ENCODE assay signal across 7 mouse cellular contexts in the genomic region with DNA sequence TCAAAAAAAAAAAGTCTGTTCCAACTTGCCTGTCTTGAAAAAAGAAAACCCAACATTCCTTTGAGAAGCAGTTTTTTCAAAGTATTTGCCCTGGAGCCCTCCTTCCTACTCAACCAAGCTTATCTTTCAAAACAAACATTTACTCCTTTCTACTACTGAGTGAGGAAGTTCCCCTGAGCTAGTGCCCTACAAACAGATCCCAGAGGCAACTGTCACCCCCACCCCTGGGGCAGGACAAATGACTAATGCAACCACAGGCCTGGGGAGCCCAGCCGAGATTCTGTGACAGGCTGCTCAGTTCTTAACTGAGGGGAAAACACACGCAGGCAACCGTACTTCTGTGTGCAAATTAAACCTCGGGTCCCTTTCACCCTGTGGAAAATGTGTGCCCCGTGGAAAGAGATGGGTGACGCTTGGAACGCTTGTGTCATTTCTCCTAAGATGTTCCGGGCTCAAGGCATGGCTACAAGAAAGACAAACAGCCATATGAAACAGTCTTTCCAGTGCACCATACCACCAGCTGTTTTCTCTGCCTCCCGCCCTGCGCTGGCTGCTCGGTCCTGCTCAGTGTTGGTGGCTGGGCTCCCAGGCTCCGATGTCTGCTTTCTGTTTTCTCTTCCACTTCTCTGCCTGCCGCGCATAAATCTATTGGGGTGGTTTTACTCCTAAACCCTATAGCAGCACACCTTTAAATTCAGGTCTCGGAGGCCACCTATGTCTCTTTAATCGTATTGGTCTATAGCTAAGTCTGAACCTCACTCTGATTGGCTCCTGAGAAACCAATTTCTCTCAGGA. TPM values are rescaled to one million over a fixed set of nuclear protein-coding genes. Genes with fewer than 3 reads are reported as not detected.
DNase-seq lines count a peak whose midpoint lies in the region; ATAC-seq and TF ChIP-seq lines count a peak whose summit lies in the region.

No protein-coding gene starts in this region.

- no peaks in the 10 kb centered on the region for H3K36me3 ChIP-seq in ES-E14 (ENCODE audit: control insufficient read depth, insufficient read depth, low read length, poor library complexity, severe bottlenecking)
- no peaks in the 10 kb centered on the region for H3K36me3 ChIP-seq in hindbrain, embryonic 11.5 days (ENCODE audit: control insufficient read depth, insufficient read depth, low read length)
- H3K36me3 ChIP-seq in limb, embryonic 14.5 days (ENCODE audit: control insufficient read depth, insufficient read depth, low read length): peaks cover 3% of the 10 kb centered on the region; the same call in 1 of the 2 replicates
- H3K36me3 ChIP-seq in midbrain, embryonic 14.5 days (ENCODE audit: control insufficient read depth, insufficient read depth, low read length): no peaks in the 10 kb centered on the region

- 0 out of 4 replicates have a peak overlapping the region, but pooled peaks of 1 of the 2 experiments have one; percentile 20 for H3K4me3 ChIP-seq in ES-E14 (ENCODE audit: insufficient read depth in 1 of 2, low read depth in 1 of 2, low read length in 2 of 2, poor library complexity in 1 of 2, severe bottlenecking in 1 of 2)
- H3K4me3 ChIP-seq in hindbrain, embryonic 11.5 days (ENCODE audit: low read depth, low read length): no peak overlapping the region
- H3K4me3 ChIP-seq in limb, embryonic 14.5 days (replicated peaks; ENCODE audit: low read length): peak overlapping the region; percentile 24
- H3K4me3 ChIP-seq in midbrain, embryonic 14.5 days (replicated peaks; ENCODE audit: low read depth, low read length): peak overlapping the region; percentile 21

- 18% methylated on average over 16 of the region's 16 CpGs for WGBS in hindbrain, embryonic 11.5 days
- WGBS in limb, embryonic 14.5 days: 6% methylated on average over 16 of the region's 16 CpGs
- 7% methylated on average over 16 of the region's 16 CpGs for WGBS in midbrain, embryonic 14.5 days

- H3K4me1 ChIP-seq in ES-E14 (ENCODE audit: control insufficient read depth in 2 of 2, insufficient read depth in 2 of 2, low read length in 2 of 2, poor library complexity in 1 of 2): peaks cover 4 to 16% of the 10 kb centered on the region in 2 experiments; a peak in 1 of 4 replicates
- H3K4me1 ChIP-seq in hindbrain, embryonic 11.5 days (replicated peaks; ENCODE audit: control insufficient read depth, insufficient read depth, low read length): peaks cover 4% of the 10 kb centered on the region; the same call in 1 of the 2 replicates
- H3K4me1 ChIP-seq in limb, embryonic 14.5 days (ENCODE audit: control insufficient read depth, insufficient read depth, low read length): peaks cover 21% of the 10 kb centered on the region
- H3K4me1 ChIP-seq in midbrain, embryonic 14.5 days (ENCODE audit: control insufficient read depth, insufficient read depth, low read length): peaks cover 11% of the 10 kb centered on the region; the same call in 1 of the 2 replicates

- peak overlapping the region; percentile 37 for H3K4me2 ChIP-seq in hindbrain, embryonic 11.5 days (replicated peaks; ENCODE audit: low read depth, low read length)
- peak overlapping the region; percentile 49 for H3K4me2 ChIP-seq in limb, embryonic 14.5 days (replicated peaks; ENCODE audit: low read depth, low read length, severe bottlenecking)
- H3K4me2 ChIP-seq in midbrain, embryonic 14.5 days (ENCODE audit: low read length): peak overlapping the region; percentile 52

- in situ Hi-C loops in ES-E14 (cut with MboI; ENCODE audit: low sequenced_read_pairs in 2 of 2, unreplicated experiment in 2 of 2): no loop called here

- H3K9ac ChIP-seq in ES-E14 (ENCODE audit: insufficient read depth, low read depth, low read length, poor library complexity, severe bottlenecking): no peak overlapping the region
- no peak overlapping the region for H3K9ac ChIP-seq in hindbrain, embryonic 11.5 days (ENCODE audit: low read depth, low read length)
- no peak overlapping the region; the same call in 1 of the 2 replicates for H3K9ac ChIP-seq in limb, embryonic 14.5 days (ENCODE audit: low read depth, low read length, severe bottlenecking)
- H3K9ac ChIP-seq in midbrain, embryonic 14.5 days (replicated peaks; ENCODE audit: low read length): no peak overlapping the region

- DNase-seq in A20 (ENCODE audit: low read depth, low spot score) (peak; percentile 56), ES-E14 (ENCODE audit: low read depth, low spot score) (no peak)
- peak; percentile 18 for DNase-seq in fat pad, adult 2 months (ENCODE audit: extremely low read depth, low read depth, low spot score)
- no peak for DNase-seq in hindbrain, embryonic 11.5 days (ENCODE audit: low spot score)
- DNase-seq in limb, embryonic 14.5 days (ENCODE audit: low spot score): peak; percentile 65
- peak; percentile 47 for DNase-seq in midbrain, embryonic 14.5 days
- no peak for DNase-seq in right cerebral cortex, postnatal 36 days (ENCODE audit: low spot score in 2 of 2)

- TF ChIP-seq POLR2A in limb, embryonic 14.5 days (IDR thresholded peaks at IDR 0.05; ENCODE audit: borderline replicate concordance, extremely low read depth, insufficient read depth, insufficient read length): no peak

- peaks cover 17% of the 10 kb centered on the region for H3K27me3 ChIP-seq in hindbrain, embryonic 11.5 days (ENCODE audit: control insufficient read depth, insufficient read depth, low read length)
- H3K27me3 ChIP-seq in limb, embryonic 14.5 days (ENCODE audit: control insufficient read depth, insufficient read depth, low read length): no peaks in the 10 kb centered on the region
- peaks cover 24% of the 10 kb centered on the region for H3K27me3 ChIP-seq in midbrain, embryonic 14.5 days (ENCODE audit: control insufficient read depth, insufficient read depth, low read length)

- ATAC-seq in hindbrain, embryonic 11.5 days (ENCODE audit: low FRiP score): no peak
- peak; percentile 59; the same call in 1 of the 2 replicates for ATAC-seq in limb, embryonic 14.5 days (ENCODE audit: low FRiP score, low read depth)
- ATAC-seq in midbrain, embryonic 14.5 days (ENCODE audit: low FRiP score, low TSS enrichment): no peak

- no peak overlapping the region for H3K27ac ChIP-seq in ES-E14 (ENCODE audit: insufficient read depth, low read depth, low read length, poor library complexity, severe bottlenecking)
- no peak overlapping the region for H3K27ac ChIP-seq in hindbrain, embryonic 11.5 days (ENCODE audit: low read depth, low read length)
- peak overlapping the region; percentile 68 for H3K27ac ChIP-seq in limb, embryonic 14.5 days (replicated peaks; ENCODE audit: low read depth, low read length)
- H3K27ac ChIP-seq in midbrain, embryonic 14.5 days (replicated peaks; ENCODE audit: low read depth, low read length): no peak overlapping the region

- H3K9me3 ChIP-seq in ES-E14 (ENCODE audit: control insufficient read depth, insufficient read depth, low read depth, low read length): no peaks in the 10 kb centered on the region
- H3K9me3 ChIP-seq in hindbrain, embryonic 11.5 days (ENCODE audit: control insufficient read depth, low read length): no peaks in the 10 kb centered on the region
- H3K9me3 ChIP-seq in limb, embryonic 14.5 days (ENCODE audit: control insufficient read depth, low read length): no peaks in the 10 kb centered on the region
- H3K9me3 ChIP-seq in midbrain, embryonic 14.5 days (ENCODE audit: control insufficient read depth, low read length): no peaks in the 10 kb centered on the region

TF ChIP-seq in ES-E14, 5 proteins besides CTCF, POLR2A, EP300 and RAD21:
- TF ChIP-seq ZNF384 (IDR thresholded peaks at IDR 0.05; ENCODE audit: low read depth, low read length) (0 out of 2 replicates have a peak, but pooled peaks have one; percentile 21), ZC3H11A (IDR thresholded peaks at IDR 0.05; ENCODE audit: borderline replicate concordance, low read depth, low read length) (no peak)

RNA-seq across cellular contexts. Expression of gene Spry1, which starts 14.4 kb away (rescaled TPM):
- total RNA-seq in ES-E14 (2012; rRNA removed): 7.1 and 9.8 TPM in 2 replicates
- 5.8 and 8.0 TPM in 2 replicates for polyA plus RNA-seq in hindbrain, embryonic 11.5 days (2014; fragmentation: Nextera tagmentation; extraction: Ambion mirVana)
- polyA plus RNA-seq in limb, embryonic 14.5 days (2012; rRNA removed): 57.1 and 74.0 TPM in 2 replicates
- polyA plus RNA-seq in limb, embryonic 14.5 days (2014; fragmentation: Nextera tagmentation; extraction: Ambion mirVana): 23.6 and 23.8 TPM in 2 replicates
- 7.1 and 7.2 TPM in 2 replicates for polyA plus RNA-seq in midbrain, embryonic 14.5 days (2014; fragmentation: Nextera tagmentation; extraction: Ambion mirVana)

Comparison
In these comparisons a context has a peak if more than half of its experiments do, and no peak if none do; other contexts are left out.
1. DNase-seq: peak in A20 (single experiment), fat pad, adult 2 months (single experiment), limb, embryonic 14.5 days (single experiment) and midbrain, embryonic 14.5 days (single experiment); none in ES-E14 (single experiment), hindbrain, embryonic 11.5 days (single experiment) and right cerebral cortex, postnatal 36 days (0 of 2).
2. Peak in every context shown above with its lines, with median percentiles within 50 percentile points of each other: H3K4me2 ChIP-seq.